Mouse (Mus musculus) frontal cortex, adult (tissue): ENCODE measurements around the gene Vmn1r56.
"Not testable (repeated sequence)": the region's sequence is repeated elsewhere in the genome, so short reads cannot be mapped to it uniquely, and the experiment has no call there.

ENCODE experiments used
- ATAC-seq: cut with Nextera tagmentation; 2 replicates; pipeline ENCODE4 v1.9.2; 2017; ENCODE audit warnings: mild to moderate bottlenecking, moderate library complexity, mixed read lengths; ENCODE audit not compliant: low TSS enrichment

Gene Vmn1r56

DNA sequence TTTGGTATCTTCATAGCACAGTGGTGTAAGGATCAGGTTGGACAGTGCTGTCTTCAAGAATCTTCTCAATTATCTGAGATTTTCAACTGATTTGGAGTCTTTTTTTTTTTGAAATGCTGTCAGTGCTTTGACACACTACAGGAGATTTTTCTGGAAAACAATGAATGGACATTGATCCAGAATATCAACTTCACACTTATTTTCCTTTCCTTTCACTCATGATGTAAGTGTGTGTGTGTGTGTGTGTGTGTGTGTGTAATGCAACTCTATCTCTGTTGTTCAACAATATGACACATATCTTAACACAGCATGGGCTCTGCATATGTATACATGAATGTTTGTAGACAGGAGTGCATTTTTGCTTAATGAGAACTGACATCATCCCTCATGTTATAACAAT lies at the start of gene Vmn1r56:
Gene Vmn1r56, minus strand, starts transcription at position 101 of the 400 bp plus-strand sequence.
- not testable (repeated sequence) for ATAC-seq

DNA sequence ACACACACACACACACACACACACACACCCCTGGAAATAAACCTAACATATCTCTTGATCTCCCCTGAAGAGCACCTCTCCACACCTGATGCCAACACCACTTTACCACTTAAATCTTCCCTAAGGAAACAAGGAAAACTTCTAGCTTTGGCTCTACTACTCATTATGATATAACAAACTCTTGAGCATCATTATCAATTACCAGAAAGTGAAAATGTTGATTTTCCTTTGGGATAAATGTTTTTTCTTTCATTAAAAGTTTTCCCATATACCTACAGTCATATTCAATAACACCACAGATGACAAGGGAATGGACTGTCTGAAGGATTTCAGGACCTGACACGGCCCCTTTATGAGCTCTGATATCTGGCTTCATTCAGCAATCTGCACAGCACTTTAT lies 21.6 kb upstream of the Vmn1r56 start, which contains the start of gene Vmn1r57:
Gene Vmn1r57, plus strand, starts transcription at position 301 of the 400 bp plus-strand sequence.
- ATAC-seq, result not testable (repeated sequence)

DNA sequence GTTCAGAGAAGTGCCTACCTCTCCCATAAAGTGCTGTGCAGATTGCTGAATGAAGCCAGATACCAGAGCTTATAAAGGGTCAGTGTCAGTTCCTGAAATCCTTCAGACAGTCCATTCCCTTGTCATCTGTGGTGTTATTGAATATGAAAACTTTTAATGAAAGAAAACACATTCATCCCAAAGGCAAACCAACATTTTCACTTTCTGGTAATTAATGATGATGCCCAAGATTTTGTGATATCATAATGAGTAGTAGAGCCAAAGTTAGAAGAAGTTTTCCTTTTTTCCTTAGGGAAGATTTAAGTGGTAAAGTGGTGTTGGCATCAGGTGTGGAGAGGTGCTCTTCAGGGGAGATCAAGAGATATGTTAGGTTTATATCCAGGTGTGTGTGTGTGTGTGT lies 47.0 kb downstream of the Vmn1r56 start, which contains the start of gene Vmn1r55:
Gene Vmn1r55, minus strand, starts transcription at position 101 of the 400 bp plus-strand sequence.
- not testable (repeated sequence) for ATAC-seq
